Mouse (Mus musculus): ENCODE data around the gene Lyve1. TPM values are rescaled to one million over a fixed set of nuclear protein-coding genes. Genes with fewer than 3 reads are reported as not detected.

Gene Lyve1
- total RNA-seq, 4 experiments from 2014 or later: 10.4 to 16.8 (median 13.0) TPM

GRCm38 (mm10) chr7:110853611-110854010 lies 9.4 kb downstream of the Lyve1 start:
- DNase-seq (ENCODE audit: low spot score): no peak

GRCm38 (mm10) chr7:110851541-110852203 lies 11.4 kb downstream of the Lyve1 start:
- DNase-seq (ENCODE audit: low spot score): no peak

- no peak for DNase-seq (ENCODE audit: low spot score)
Measured at GRCm38 (mm10) chr7:110848371-110848770, 14.7 kb downstream of the Lyve1 start.

GRCm38 (mm10) chr7:110847321-110847720 lies 15.7 kb downstream of the Lyve1 start:
- no peak for DNase-seq (ENCODE audit: low spot score)

DNA sequence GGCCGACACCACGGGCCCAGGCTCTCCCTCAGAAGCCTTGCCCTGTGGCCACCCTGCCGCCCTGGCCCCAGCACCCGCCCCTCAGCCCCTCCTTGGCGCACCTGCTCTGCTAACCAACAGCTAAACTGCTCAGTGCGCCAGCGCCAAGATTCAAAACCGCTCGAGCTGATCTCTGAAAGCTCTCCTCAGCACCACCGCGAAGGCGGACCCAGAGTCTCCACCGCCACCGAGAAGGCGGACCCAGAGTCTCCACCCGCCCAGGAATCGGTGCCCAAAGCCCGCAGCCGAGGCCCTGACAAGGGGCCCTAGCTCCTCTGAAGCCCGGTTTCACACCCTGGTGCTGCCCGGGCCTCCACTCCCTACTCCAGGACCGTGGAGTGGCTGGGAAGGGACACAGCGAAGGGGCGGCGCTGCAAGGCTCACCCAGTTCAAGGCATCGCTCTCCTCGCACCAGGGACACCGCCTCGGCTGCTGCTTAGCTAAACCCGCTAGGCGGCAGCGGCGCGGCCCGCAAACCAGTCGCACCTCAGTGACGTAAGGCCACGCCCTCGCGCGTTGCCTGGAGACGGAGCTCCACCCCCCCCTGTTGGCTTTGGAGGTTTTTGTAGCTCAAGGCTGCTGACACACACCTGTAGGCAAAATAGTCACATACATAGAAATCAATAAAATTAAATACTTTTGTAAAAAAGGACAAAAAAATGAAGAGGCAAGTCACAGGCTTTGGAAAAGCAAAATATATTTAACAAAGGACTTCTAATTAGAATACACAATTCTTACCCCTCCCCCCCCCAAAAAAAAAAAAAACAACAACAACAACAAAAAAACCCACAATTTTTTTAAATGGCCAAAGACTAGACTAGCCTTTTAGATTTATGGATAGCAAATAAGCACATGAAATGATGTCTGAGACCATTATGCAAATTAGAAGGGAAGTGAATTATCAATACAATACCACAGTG lies 18.8 kb downstream of the Lyve1 start, which contains the start of gene Rnf141:
TSS of gene Rnf141 (minus strand) at position 542 of the 959 bp plus-strand sequence.
- DNase-seq (ENCODE audit: low spot score): peak; percentile 91

GRCm38 (mm10) chr7:110840332-110840731 lies 22.7 kb downstream of the Lyve1 start:
- no peak for DNase-seq (ENCODE audit: low spot score)

GRCm38 (mm10) chr7:110834522-110834921 lies 28.5 kb downstream of the Lyve1 start:
- DNase-seq (ENCODE audit: low spot score): no peak

GRCm38 (mm10) chr7:110834018-110834417 lies 29.0 kb downstream of the Lyve1 start:
- DNase-seq (ENCODE audit: low spot score): no peak

- DNase-seq (ENCODE audit: low spot score): no peak
Measured at GRCm38 (mm10) chr7:110833024-110833423, 30.0 kb downstream of the Lyve1 start.

DNA sequence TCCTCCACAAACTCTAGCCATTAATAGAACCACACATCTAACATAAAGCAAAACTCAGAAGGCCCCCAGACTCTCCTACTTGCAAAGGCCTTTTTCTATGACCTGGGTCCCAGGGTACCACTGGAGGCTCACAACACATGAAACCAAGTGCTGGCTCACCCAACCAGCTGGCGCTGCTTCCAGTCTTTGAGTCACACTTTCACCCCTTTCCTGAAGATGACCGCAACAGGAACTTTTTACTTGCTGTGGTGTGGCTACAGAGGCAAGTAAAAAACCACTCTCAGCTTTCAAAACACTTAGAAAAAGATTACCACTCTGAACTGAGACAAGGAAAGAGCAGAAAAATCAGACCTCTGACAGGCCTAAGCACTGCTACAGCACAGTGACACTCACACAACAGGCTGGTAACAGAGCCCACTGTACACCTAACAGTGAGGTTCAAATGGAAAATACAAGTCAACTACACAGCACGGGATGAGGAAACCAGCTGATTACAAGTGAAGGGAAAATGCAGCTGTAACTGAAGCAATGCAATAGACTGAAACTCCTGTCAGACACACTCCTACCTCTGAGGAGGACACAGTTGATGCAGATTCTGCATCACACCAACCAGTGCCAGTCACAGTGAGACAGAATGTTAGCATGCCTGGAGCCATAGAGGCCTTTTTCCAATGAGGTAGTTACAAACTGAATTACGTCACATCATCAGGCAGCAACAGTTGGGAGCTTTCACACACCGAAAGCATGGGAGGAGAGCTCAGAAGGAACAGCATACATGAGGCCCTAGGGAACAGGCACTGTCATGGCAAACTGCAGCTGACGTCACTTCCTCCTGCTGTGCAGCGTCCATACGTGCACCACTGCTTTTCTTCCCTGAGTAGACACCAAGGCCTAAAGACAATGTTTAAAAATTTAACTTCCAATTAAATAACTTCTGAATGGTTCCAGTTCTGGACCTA lies 38.8 kb downstream of the Lyve1 start:
- no peak for DNase-seq (ENCODE audit: low spot score)

GRCm38 (mm10) chr7:110823593-110823992 lies 39.4 kb downstream of the Lyve1 start:
- DNase-seq (ENCODE audit: low spot score): no peak

GRCm38 (mm10) chr7:110823076-110823475 lies 40.0 kb downstream of the Lyve1 start:
- DNase-seq (ENCODE audit: low spot score): no peak

- DNase-seq (ENCODE audit: low spot score): no peak
Measured at GRCm38 (mm10) chr7:110822055-110822454, 41.0 kb downstream of the Lyve1 start.

GRCm38 (mm10) chr7:110821653-110822052 lies 41.4 kb downstream of the Lyve1 start:
- no peak for DNase-seq (ENCODE audit: low spot score)

DNA sequence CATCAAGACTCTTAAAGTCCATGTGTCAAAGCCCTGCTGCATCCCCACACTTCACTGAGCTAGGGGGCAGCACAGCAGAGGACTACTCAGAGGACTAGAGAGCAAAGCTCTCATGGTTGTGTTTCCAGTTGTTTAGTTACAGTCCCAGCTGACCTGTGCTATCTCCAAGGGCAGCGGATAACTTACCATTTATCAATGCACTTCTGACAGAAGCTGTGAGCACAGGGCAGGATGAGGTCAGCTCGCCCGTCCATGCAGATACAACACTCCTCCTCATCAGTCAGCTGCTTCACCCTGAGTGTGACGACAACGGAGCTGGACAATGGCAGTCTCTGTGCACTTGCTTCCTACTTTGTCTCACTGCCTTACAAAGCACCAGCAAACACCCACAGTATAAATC lies 42.0 kb downstream of the Lyve1 start:
- no peak for DNase-seq (ENCODE audit: low spot score)

DNA sequence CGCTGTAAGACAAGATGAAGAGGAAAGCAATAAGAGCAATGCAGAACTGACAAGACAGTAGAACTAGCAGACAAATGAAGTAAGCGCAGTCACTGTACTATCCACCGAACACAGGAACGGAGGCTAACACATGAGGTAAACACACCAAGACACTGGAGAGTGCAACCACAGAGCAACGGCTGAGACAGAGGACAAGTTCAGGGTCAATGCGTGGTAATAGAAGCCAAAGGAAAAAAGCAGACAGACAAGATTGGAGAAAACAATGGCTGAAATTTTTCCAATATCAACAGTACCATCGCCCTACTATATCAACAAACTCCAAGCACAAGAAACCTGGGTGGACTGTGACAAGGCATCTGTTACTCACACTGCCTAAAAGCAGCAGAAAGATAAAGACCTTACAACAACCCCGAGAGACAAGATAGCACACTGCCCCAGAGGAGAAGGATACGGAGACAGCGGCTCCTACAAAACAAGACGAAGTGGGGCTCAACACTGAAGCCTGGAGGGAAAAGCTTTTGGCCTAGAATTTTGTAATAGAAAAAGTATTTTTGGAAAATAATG lies 44.2 kb downstream of the Lyve1 start:
- no peak for DNase-seq (ENCODE audit: low spot score)

DNA sequence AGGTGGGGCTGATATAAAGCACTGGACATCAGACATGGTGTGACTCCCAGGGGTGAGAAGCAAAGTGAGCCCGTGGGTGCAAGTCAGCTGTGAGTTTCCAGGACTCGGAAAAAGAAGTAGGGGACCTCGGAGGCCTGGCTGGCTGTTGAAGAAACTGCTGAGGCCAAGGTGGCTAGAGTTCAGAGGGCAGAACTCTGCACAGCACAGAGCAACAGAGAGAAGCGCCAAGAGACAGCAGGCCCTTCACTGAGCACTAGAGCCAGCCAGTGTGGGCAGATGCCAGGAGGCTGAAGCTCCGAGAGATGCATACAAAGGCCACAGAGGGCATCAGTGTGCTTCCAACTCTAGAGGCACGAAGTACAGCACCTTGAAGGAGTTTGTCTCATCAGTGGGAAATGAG lies 44.8 kb downstream of the Lyve1 start:
- no peak for DNase-seq (ENCODE audit: low spot score)

- DNase-seq (ENCODE audit: low spot score): peak; percentile 46
Measured at GRCm38 (mm10) chr7:110816037-110816436, 47.0 kb downstream of the Lyve1 start.

DNA sequence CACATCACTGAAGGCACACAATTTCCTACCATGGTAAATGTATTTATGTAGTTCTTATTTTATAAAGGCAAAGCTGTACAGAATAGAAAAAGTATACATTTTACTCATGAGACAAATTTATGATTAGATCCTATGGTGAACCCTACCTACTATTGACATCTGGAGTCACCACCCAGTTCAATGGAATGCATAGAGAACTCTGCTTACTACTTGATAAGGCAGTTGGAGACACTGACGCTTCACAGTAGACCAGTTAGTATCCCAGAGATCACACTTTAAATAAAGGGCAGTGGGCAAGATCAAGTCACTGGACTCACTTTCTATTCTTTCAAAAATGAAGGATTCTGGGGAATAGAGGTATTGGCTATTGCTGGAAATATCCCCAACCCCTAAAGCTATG lies 49.1 kb downstream of the Lyve1 start:
- no peak for DNase-seq (ENCODE audit: low spot score)

DNA sequence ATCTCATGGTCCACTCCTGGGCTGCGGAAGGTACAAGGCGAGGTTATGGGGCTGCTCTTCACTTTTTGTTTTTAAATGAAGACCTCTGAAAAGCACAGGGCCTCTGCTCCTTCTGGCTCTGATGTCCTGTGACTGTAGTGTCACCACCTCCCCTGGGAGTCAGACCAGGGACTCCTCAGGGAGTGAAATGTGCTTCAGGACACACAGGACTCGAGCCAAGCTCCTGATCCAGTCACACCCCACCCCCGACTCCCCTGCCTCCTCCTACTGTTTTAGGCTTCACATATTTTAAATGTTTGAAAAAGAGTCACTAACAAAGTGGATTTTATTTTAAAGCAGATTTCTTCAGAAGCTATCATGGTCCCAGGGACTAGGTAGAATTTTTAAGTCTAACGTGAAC lies 51.5 kb downstream of the Lyve1 start:
- no peak for DNase-seq (ENCODE audit: low spot score)

DNA sequence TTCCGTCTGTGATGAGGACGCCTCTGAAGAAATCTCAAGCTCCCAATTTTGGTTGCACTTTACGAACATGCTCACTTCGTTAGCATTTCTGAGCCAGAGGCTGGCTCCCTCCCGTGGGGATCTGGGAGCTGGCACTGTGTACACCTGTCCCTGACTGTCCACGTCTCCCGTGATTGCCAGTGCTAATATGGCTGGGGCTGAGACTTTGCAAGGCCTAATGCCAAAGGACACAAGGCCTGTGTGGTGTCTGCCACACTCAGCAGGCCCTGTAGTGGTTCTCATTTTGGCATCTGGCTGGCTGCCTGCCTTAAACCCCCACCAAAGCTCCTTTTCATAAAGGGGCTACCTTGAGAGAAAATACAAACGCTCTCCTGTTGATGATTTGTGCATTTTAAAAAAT lies 52.0 kb downstream of the Lyve1 start:
- no peak for DNase-seq (ENCODE audit: low spot score)

Data from heart, adult 8-10 months (tissue).